ENCODE assay signal across 25 mouse cellular contexts in the genomic region with DNA sequence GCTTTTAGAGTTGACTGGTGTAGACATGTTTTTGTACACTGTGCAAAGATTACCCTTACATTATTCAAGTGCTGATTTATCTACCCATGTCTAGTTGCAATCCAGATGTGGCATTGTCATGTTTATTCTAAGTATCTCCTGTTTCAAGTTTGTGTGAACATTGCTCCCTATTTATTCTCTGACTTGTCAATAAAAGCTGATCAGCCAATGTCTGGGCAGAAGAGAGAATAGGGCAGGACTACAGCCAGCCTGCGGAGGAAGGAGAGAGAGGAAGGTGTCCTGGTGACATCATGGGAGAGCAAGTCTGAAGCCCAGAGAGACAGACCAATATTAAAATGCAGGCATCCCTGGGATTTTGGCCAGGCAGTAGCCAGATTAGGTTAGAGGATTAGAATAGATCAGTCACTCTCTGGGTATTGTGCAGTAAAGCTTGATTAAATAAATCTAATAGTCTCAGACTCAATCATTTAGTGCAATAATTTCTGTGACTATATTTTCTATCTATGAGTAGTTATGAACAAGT. TPM values are rescaled to one million over a fixed set of nuclear protein-coding genes. Genes with fewer than 3 reads are reported as not detected.
DNase-seq lines count a peak whose midpoint lies in the region; ATAC-seq and TF ChIP-seq lines count a peak whose summit lies in the region.
"Had no signal": no experiment of that assay in that cellular context is flagged by ENCODE, and none has a peak within 500 bp of the region (broad histone marks: within the 10 kb centered on the region; RNA-seq: fewer than 3 reads in every experiment).

No protein-coding gene starts in this region.

- no peak overlapping the region for H3K27ac ChIP-seq in liver, adult 2 months (replicated peaks; ENCODE audit: insufficient read depth, low read depth, low read length)
- no peak overlapping the region for H3K27ac ChIP-seq in liver, postnatal 0 days (ENCODE audit: low read depth)
- H3K27ac ChIP-seq: embryonic facial prominence, embryonic 12.5 days; embryonic facial prominence, embryonic 15.5 days; gastrocnemius, adult 2 months; heart, adult 2 months; heart, embryonic 10.5 days; hindbrain, embryonic 12.5 days; intestine, embryonic 15.5 days had no signal

- TF ChIP-seq CTCF in liver, adult 2 months (IDR thresholded peaks at IDR 0.05; ENCODE audit: low read depth, low read length) = no peak
- no peak for TF ChIP-seq CTCF in liver, postnatal 0 days (IDR thresholded peaks at IDR 0.05; ENCODE audit: low read depth)

- no peak overlapping the region for H3K4me2 ChIP-seq in liver, postnatal 0 days (ENCODE audit: low read depth, low read length)
- H3K4me2 ChIP-seq: embryonic facial prominence, embryonic 12.5 days; embryonic facial prominence, embryonic 15.5 days; hindbrain, embryonic 12.5 days; intestine, embryonic 15.5 days had no signal

- DNase-seq in liver, adult 2 months (ENCODE audit: extremely low read depth, low read depth, low spot score) = peak; percentile 73
- no peak for DNase-seq in liver, postnatal 0 days
- DNase-seq in retina, postnatal 1 day = peak; percentile 18
- DNase-seq in retina, embryonic 14.5 days (ENCODE audit: low spot score) = no peak
- DNase-seq in ZHBTc4 (ENCODE audit: low read depth, low spot score) = peak; percentile 53
- no peak for DNase-seq in lung, postnatal 4 days
- DNase-seq in layer of hippocampus, adult 18-20 months (ENCODE audit: low spot score in 2 of 2) = no peak
- DNase-seq: adrenal gland, adult 2 months; adrenal gland, postnatal 14 days; cerebellum, adult 11 months; cerebellum, adult 2 months; cerebellum, adult 9-11 months; cerebellum, postnatal 25 days; forebrain, postnatal 0 days; gastrocnemius, adult 2 months; gastrocnemius, postnatal 14 days; heart, adult 2 months had no signal

- H3K79me2 ChIP-seq in liver, adult 2 months (ENCODE audit: control insufficient read depth, insufficient read depth, low read length) = peaks cover 15% of the 10 kb centered on the region; the same call in 1 of the 2 replicates

- no peak for TF ChIP-seq EP300 in liver, postnatal 0 days (IDR thresholded peaks at IDR 0.05; ENCODE audit: low read depth)

- no peak overlapping the region for H3K4me3 ChIP-seq in liver, adult 2 months (ENCODE audit: insufficient read depth, low read depth, low read length)
- H3K4me3 ChIP-seq in liver, postnatal 0 days (ENCODE audit: low read depth, low read length) = no peak overlapping the region
- H3K4me3 ChIP-seq: embryonic facial prominence, embryonic 12.5 days; embryonic facial prominence, embryonic 15.5 days; gastrocnemius, adult 2 months; heart, adult 2 months; heart, embryonic 10.5 days; hindbrain, embryonic 12.5 days; intestine, embryonic 15.5 days had no signal

- no peak for ATAC-seq in liver, postnatal 0 days
- ATAC-seq: CD4-positive, CD25-positive, alpha-beta regulatory T cell, adult 4 months; forebrain, embryonic 14.5 days; forebrain, postnatal 0 days; hindbrain, embryonic 16.5 days; intestine, embryonic 15.5 days had no signal

- H3K27me3 ChIP-seq in liver, adult 2 months (ENCODE audit: control insufficient read depth, insufficient read depth, low read length) = no peaks in the 10 kb centered on the region
- H3K27me3 ChIP-seq in liver, postnatal 0 days (ENCODE audit: insufficient read depth, low read length) = no peaks in the 10 kb centered on the region
- H3K27me3 ChIP-seq: embryonic facial prominence, embryonic 12.5 days; embryonic facial prominence, embryonic 15.5 days; hindbrain, embryonic 12.5 days; intestine, embryonic 15.5 days had no signal

- WGBS in liver, adult 2 months = 3% methylated on average over 1 of the region's 1 CpGs
- WGBS in liver, postnatal 0 days (ENCODE audit: insufficient replicate concordance) = 52% methylated on average over 1 of the region's 1 CpGs

- H3K4me1 ChIP-seq in liver, adult 2 months (ENCODE audit: control insufficient read depth, insufficient read depth, low read length) = peaks cover 3% of the 10 kb centered on the region; the same call in 1 of the 2 replicates
- H3K4me1 ChIP-seq in liver, postnatal 0 days (ENCODE audit: insufficient read depth) = peaks cover 12% of the 10 kb centered on the region

- no peaks in the 10 kb centered on the region for H3K9me3 ChIP-seq in liver, postnatal 0 days (ENCODE audit: low read length)
- H3K9me3 ChIP-seq: embryonic facial prominence, embryonic 12.5 days; embryonic facial prominence, embryonic 15.5 days; heart, embryonic 10.5 days; hindbrain, embryonic 12.5 days; intestine, embryonic 15.5 days had no signal

- H3K9ac ChIP-seq in liver, adult 2 months (ENCODE audit: low read depth, low read length) = no peak overlapping the region
- no peak overlapping the region for H3K9ac ChIP-seq in liver, postnatal 0 days (replicated peaks)
- H3K9ac ChIP-seq: embryonic facial prominence, embryonic 12.5 days; embryonic facial prominence, embryonic 15.5 days; forebrain, postnatal 0 days; hindbrain, embryonic 12.5 days; intestine, embryonic 15.5 days had no signal

- H3K36me3 ChIP-seq in liver, adult 2 months (ENCODE audit: control insufficient read depth, insufficient read depth, low read length) = peaks cover 14% of the 10 kb centered on the region
- peaks cover 9% of the 10 kb centered on the region for H3K36me3 ChIP-seq in liver, postnatal 0 days (replicated peaks; ENCODE audit: insufficient read depth, low read length)

- TF ChIP-seq POLR2A in liver, adult 2 months (IDR thresholded peaks at IDR 0.05; ENCODE audit: extremely low read depth, insufficient read depth, low read length) = no peak

RNA-seq across cellular contexts. Expression of gene Azi2, which starts 4.8 kb away (rescaled TPM):
- 47.0 and 50.9 TPM in 2 replicates for total RNA-seq in liver, adult 2 months (2014; rRNA removed)
- polyA plus RNA-seq in liver, adult 2 months (2012; rRNA removed) = 15.6 and 16.1 TPM in 2 replicates
- 31.3 and 31.7 TPM in 2 replicates for polyA plus RNA-seq in liver, postnatal 0 days (2015; fragmentation: Nextera tagmentation; extraction: Ambion mirVana)
- 10 to 100 TPM; 72.2 to 74.5 TPM for total RNA-seq in layer of hippocampus, adult 18-20 months (2021)

Comparison
In these comparisons a context has a peak if more than half of its experiments do, and no peak if none do; other contexts are left out.
1. DNase-seq: peak in liver, adult 2 months (single experiment), retina, postnatal 1 day (single experiment) and ZHBTc4 (single experiment); none in liver, postnatal 0 days (single experiment), retina, embryonic 14.5 days (single experiment), lung, postnatal 4 days (0 of 2) and layer of hippocampus, adult 18-20 months (0 of 2).